Mouse (Mus musculus) left cerebral cortex, postnatal 36 days (tissue): ENCODE data around the gene Phf20. TPM values are rescaled to one million over a fixed set of nuclear protein-coding genes. Genes with fewer than 3 reads are reported as not detected.

ENCODE experiments used
- DNase-seq, 2 experiments: peaks; one replicate each; pipeline ENCODE4 v3.0.0; 2021 to 2022; ENCODE audit warnings: low spot score in 2 of 2, mixed read lengths in 1 of 2
- intact Hi-C: fragments of 180-260 bp; cut with DNase I; formaldehyde crosslinking; loops from one replicate; pipeline ENCODE4 v1.15.1; 2025
- total RNA-seq, 2 experiments: library from RNA; stranded (reverse); gene quantifications; 2 replicates each; pipeline ENCODE4 v1.2.3; 2021

Gene Phf20
- total RNA-seq, 2 experiments from 2014 or later, result 68.9 to 77.7 TPM

- DNase-seq, result no peak
- intact Hi-C loops, result no loop called here
Observed at GRCm38 (mm10) chr2:156305818-156306217, 109.6 kb downstream of the Phf20 start.

DNA sequence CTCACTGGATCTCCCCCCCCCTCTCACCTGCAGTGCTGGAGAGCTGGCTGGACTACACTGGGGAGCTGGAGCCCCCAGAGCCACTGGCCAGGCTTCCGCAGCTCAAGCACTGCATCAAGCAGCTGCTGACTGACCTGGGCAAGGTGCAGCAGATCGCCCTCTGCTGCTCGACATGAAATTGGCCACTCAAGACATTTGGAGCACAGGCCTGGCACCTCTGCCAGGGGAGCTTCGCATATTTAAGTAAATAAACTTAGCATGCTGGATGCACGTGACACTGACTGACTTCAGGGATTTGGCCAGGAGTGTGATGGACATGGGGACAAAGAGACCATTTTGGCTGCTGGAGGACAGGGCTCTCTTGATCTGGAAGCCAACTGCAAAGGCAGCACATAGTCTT lies 111.0 kb downstream of the Phf20 start:
- intact Hi-C loops, result no loop called here
- no peak for DNase-seq

DNA sequence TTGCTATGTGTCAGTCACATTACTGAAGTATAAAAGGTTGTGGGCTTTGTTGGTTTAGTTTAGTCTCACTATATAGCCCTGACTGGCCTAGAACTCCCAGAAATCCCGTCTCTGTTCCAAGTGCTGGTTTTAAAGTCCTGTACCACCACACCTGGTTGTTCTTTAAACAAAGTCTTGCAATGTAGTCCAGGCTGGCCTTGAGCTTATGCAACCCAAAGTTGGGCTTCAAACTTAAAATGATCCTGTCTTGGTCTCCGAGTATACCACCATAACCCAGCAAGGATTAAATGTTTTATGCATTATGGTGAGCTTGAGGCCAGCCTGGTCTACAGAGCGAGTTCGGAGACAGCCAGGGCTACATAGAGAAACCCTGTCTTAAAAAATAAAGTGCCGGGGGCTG lies 113.7 kb downstream of the Phf20 start:
- intact Hi-C loops, result no loop called here
- DNase-seq, result no peak

DNA sequence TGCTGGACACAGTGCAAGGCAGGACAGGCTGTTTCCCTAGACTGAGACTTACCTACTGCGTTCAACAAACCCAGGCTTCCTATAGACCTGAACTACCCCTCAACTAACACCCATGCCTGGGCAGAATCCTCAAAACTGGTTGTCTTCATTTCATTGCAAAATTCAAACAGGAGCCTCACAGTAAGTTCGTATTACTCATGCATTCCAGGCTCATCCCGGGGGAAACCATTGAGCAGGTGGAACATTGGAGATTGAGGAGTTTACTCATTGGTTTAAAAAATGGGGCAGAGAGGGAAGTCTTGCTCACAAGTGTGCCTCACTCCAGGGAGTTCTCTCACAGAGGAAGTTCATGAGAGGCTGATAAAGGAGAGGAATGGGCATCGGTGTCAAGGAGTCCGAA lies 114.2 kb downstream of the Phf20 start:
- no peak for DNase-seq
- intact Hi-C loops, result no loop called here

DNA sequence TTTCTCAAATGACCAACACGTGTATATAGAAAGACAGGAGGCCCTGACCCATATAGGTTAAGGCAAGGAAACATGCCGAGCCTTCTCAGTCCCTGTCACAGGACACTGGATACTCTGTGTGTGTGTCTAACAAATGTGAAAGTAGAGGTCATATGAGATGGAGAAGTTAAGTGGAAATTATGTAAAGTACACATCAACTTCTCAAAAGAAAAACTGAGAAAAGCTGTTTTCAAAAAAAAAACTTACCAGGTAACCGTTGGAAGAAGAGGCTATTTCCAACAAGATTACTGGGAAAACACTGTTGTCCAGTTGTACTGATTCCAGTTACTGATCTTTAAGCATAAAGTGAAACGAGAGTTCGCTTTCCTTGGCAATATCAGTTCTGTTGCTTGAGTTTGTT lies 114.7 kb downstream of the Phf20 start:
- intact Hi-C loops, result no loop called here
- no peak for DNase-seq

DNA sequence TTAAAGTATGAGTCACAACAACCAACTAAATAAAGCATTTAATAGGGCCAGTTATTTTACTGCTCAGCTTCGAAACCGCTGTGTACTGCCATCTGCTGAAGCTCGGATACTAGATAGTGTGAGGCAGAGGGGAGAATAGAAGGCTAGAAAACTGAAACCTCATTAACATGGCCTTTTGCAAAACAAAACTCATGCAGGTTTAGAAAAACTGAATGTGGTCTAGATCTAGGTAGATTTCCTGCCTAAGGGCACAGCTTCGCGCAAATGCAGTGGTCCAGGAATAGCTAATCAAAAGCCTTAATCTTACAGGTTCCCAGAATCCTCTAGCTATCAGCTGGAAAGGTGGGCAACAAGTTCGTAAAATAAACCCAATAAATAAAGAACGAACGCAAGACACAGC lies 115.2 kb downstream of the Phf20 start:
- intact Hi-C loops, result no loop called here
- DNase-seq, result no peak

GRCm38 (mm10) chr2:156311841-156312291 lies 115.6 kb downstream of the Phf20 start:
- DNase-seq, result peak; percentile 70 to 76
- intact Hi-C loops, result no loop called here

DNA sequence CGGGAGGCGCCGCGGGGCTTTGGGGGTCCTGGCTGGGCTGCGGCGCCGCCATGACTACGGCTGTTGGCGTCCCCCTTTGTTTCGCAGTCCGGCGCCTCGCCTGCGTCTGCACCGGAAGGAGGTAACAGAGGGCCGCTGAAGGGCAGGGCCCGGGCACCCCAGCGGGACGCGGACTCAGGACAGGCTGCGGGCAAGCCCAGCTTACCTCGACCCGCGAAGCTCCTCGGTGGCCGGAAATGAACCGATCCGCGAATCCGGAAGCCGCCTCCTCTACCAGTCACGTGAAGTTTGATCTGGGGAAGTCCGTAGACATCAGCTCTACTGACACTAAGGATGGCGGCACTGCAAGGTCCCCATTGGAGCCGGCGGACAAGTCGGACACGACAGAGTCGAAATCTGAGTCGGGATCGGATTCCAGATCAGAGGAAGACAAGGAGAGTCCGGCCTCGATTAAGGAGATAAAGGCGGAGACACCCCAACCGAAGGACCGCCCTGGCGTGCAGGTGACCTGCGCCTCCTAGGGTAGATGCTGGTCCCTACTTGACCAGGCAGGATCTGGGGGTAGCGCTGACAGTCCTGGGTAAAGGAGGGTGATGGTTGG lies 116.1 kb downstream of the Phf20 start, which contains the start of the genes Cnbd2 and Scand1:
Gene Cnbd2, plus strand, starts transcription at position 3 of the 601 bp plus-strand sequence.
Gene Scand1, minus strand, starts transcription at position 408 of the 601 bp plus-strand sequence.
- intact Hi-C loops, result no loop called here
- DNase-seq, result peak; percentile 88 to 89

- DNase-seq, result no peak
- intact Hi-C loops, result no loop called here
Observed at GRCm38 (mm10) chr2:156313153-156313552, 116.9 kb downstream of the Phf20 start.

DNA sequence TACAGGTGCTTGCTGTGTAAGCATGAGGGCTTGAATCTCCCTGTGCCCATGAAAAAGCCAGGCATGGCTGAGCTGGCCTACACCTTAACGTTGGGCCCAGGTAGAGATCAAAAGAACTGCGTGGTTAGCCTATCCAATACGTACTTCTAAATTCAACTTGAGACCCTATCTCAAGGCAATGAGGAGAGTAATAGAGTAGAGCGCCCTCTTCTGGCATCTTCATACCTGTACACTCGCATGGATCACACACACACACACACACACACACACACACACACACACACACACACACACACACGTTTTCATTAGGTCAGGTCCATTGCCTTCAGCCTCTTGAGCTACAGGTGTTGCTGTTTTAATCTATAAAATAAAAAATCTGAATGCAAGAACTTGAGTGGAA lies 118.5 kb downstream of the Phf20 start:
- DNase-seq, result no peak
- intact Hi-C loops, result no loop called here

GRCm38 (mm10) chr2:156318491-156318890 lies 122.2 kb downstream of the Phf20 start:
- intact Hi-C loops, result no loop called here
- DNase-seq, result no peak

GRCm38 (mm10) chr2:156321538-156321937 lies 125.3 kb downstream of the Phf20 start:
- no peak for DNase-seq
- intact Hi-C loops, result no loop called here

GRCm38 (mm10) chr2:156324116-156324588 lies 127.9 kb downstream of the Phf20 start:
- intact Hi-C loops, result no loop called here
- DNase-seq, result peak; percentile 25 to 28

DNA sequence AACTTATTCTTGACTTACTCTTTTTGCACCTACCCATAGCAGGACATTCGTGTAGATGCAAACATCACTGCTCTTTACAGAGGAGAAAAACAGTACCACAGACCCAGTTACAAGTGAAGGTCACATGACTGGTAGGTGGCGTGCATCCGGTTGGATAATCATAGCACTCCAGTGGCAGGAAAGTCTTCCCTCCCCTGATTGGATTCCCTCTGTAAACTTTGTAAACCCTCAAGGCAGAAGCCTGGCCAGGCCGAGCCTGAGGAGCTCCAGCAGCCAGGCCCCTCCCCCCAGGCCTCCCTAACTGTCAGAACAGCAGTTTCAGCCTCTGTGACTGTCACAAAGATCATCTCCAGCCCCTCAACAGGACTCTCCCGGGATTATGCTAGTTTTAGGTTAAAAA lies 128.4 kb downstream of the Phf20 start:
- intact Hi-C loops, result no loop called here
- DNase-seq, result no peak

DNA sequence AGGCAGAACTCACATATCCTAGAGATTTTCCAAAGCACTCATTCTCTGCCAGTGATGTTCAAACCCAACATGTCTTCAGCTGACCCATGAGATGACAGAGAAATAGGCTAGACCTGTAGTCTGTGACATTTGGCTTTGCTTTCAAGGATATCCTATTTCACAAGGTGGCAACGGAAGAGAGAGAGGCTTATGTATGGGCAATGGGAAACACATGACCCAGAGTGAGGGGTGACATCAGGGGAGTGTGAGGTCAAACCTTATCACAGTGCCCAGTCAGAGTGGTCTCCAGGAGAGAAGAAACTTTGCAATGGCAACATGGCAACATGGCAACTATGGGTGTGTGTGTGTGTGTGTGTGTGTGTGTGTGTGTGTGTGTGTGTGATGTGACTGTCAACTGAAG lies 134.4 kb downstream of the Phf20 start:
- DNase-seq, result no peak
- intact Hi-C loops, result no loop called here

DNA sequence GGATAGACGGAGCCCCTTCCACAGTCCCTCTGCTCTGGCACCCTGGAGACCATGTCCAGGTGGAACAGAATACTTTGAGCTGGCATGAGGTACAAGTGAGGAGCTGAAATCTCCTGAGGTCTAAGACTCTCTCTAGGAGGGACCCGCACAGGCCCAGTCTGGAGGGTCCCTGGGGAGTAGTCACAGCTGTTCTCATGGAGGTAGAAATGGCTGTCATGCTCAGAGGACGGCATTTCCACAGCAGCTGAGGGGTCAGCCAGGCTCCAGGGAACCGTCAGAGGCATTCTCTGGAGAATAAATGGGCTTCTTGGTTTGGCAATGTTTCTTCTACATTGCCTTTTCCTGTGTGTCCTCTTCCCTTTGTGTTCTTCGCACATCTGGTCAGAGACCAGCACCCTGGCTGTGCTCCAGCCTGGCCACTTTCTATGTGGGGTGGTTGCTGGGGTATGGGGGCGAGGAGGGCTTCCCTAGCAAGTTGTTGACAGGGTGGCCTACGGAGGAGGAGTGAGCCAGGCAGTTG lies 135.2 kb downstream of the Phf20 start:
- intact Hi-C loops, result no loop called here
- DNase-seq, result no peak

DNA sequence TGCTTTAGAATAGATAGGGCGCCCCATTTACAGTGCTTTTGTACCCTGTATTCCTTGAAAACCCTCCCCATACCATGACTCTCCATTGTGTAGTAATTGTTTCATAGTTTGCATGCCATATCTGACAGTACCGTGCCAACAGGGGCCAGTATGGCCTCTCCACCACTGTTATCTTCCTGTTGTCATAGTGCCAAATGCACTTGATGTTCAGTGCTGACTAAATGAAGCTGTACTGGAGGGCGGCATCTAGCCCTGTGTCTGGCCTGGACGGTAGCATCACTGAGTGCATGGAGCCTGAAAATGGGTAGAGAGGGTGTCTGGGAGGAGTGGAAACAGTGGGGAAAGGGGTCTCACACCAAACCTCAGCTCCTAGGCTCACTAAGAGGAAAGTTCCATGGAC lies 143.8 kb downstream of the Phf20 start:
- intact Hi-C loops, result no loop called here
- no peak for DNase-seq

DNA sequence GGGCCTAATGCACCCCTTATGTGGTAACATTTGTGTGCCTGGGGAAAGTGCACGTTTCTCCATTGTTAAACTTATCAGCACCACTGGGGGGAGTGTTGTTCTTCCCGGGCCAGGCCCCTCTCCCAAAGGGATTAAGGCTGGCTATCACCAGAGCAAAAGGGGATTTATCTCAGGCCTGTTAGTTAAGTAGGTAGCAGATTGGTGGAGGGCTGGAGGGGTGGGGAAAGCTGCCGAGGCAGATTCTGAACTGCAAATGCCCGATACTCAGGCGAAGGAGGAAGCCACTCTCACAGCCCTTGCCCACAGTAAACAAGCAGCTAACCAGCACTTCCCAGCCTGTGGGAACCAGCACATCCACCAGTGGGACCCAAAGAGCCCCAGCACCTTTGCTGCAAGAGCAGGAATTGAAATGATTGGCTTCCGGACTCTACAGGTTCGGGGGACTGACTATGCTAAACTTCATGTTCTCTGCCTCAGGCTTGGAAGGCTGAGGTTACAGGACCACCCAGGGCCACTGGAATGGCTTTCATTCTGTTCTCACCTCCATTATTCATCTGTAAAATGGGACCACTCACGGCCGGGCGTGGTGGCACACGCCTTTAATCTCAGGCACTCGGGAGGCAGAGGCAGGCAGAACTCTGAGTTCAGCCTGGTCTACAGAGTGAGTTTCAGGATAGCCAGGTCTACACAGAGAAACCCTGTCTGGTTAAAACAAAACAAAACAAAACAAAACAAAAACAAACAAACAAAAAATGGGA lies 148.7 kb downstream of the Phf20 start:
- no peak for DNase-seq
- intact Hi-C loops, result no loop called here

GRCm38 (mm10) chr2:156348812-156349211 lies 152.5 kb downstream of the Phf20 start:
- DNase-seq, result no peak
- intact Hi-C loops, result no loop called here

GRCm38 (mm10) chr2:156349286-156349848 lies 153.1 kb downstream of the Phf20 start:
- intact Hi-C loops, result no loop called here
- no peak for DNase-seq

DNA sequence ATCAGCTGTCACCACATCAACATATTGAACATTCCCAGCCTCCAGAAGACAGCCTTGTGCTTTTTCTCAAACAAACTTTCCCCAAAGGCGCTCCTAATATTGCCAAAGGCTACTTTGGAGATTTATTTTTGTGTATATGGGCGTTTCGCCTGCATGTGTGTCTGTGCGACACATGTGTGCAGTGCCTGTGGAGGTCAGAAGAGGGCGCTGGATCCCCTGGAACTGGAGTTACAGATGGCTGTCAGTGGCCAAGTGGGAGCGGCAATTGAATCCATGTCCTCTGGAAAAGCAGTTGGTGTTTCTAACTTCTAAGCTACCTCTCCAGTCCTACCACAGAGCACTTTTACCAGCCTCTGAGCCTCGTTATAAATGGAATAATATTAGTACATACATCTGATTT lies 155.0 kb downstream of the Phf20 start:
- intact Hi-C loops, result no loop called here
- DNase-seq, result no peak
